Mouse (Mus musculus): ENCODE data around the gene Cbr2.
"Not testable (repeated sequence)": the region's sequence is repeated elsewhere in the genome, so short reads cannot be mapped to it uniquely, and the experiment has no call there.

Gene Cbr2

DNA sequence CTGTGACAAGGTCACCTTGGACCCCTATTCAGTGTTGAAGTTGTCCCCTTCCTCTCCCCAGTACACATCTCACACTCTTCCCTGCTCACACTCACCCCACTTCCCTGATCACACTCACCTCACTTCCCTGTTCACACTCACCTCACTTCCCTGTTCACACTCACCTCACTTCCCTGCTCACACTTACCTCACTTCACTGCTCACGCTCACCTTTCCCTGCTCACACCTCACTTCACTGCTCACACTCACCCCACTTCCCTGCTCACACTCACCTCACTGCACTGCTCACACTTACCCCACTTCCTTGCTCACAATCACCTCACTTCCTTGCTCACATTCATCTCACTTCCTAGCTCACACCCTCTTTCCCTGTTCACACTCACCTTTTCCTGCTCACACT is 519 bp downstream of the Cbr2 start:
- no peak for DNase-seq (ENCODE audit: low spot score in 2 of 2)

DNA sequence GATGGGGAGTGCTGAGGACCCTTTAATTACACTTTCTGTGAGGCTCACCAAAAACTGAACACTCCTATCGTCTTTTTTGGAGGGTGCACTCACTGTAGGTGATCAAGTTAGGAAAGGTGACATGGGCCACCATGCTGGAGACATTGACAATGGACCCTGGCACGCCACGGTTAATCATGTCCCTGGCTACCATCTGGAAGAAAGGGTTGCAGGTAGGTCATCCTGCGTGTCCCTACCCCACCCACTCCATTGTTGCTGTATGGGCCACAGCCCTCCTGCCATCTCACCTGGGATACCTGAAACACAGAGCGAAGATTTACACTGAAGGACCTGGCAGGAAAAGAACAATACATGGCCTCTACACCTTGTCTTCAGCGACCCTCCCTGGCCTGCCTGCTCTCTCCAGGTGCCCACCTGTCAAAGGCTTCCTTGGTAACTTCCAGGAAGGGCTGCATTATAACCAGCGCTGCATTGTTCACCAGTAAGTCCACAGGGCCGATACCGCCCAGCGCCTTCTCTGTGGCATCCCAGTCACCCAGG is 1.5 kb downstream of the Cbr2 start:
- DNase-seq (ENCODE audit: low spot score in 2 of 2), result no peak

DNA sequence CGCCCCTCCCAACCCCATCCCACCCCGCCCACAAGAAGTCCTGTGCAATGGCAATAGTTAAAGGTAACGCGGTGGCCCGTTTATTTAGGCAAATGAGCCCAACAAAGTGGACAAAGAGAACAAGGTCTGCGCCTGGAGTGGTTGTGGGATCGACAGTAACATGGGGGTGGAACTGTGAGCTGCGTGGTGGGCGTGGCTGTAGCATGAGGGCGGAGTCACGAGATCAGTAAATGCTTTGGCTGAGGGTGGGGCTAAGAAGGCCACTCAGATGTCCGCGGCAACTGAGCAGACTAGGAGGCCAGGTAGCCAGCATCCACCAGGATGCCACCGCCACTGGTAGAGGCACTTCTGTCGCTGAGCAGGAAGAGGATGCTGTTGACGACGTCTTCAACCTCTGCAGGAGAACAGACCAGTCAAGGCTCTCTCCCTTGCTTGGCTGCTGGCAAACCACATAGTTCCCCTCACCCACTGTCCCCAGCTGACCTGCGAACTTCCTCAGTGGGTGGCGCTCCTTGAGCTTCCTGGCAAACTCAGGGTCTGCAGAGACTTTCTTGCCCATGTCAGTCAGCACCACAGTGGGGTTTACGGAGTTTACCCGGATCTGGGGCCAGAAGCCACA is 2.4 kb downstream of the Cbr2 start:
- not testable (repeated sequence) for DNase-seq (ENCODE audit: low spot score in 2 of 2)

DNA sequence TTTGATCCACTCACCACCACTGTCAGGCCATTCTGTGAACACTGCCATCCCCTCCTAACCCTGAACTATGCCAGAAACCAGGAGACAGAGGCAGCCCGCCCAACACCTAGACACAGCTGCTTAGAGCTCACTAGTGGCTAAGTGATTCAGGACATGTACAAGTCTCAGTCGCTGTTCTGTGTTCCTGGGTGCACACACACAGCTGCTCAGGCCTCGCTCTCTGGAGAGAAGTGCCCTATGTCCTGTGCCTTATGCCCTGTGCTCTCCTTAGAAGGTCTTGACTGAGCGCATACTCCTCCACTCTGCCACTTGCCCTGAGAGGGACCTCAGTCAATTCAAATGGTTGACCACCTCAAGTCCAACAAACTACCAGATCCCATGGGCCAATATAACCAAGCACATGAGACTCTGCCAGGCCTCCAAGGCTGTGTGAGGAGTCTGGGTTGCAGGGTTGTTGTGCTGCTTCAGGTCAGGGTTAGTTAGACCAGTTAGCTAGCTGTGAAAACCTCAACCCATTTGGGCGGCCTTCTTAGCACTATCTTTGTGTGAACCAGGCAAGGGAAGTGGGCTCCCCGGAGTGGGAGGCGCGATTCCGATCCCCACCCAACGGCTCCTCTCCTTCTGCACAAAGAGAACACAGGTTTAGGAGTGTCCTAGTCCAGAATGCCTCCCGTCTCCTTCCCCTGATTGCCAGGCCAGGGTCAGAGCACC is 3.2 kb downstream of the Cbr2 start:
- no peak for DNase-seq (ENCODE audit: low spot score in 2 of 2)

DNA sequence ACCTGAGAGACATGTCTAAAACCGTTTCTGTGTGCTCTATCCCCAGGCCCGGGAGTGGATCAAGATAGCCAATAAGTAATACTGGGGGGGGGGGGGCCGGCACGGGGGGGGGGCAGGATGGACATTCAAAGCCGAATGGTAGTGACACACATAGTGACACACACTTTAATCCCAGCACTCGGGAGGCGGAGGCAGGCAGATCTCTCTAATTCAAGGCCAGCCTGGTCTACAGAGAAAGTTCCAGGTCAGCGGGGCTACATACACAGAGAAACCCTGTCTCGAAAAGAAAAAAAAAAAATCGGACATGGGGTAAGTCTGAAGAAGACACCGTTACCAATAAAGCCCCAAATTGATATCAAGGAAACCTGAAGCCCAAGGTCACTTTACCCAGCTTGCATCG is 4.3 kb downstream of the Cbr2 start:
- DNase-seq (ENCODE audit: low spot score in 2 of 2), result no peak

DNA sequence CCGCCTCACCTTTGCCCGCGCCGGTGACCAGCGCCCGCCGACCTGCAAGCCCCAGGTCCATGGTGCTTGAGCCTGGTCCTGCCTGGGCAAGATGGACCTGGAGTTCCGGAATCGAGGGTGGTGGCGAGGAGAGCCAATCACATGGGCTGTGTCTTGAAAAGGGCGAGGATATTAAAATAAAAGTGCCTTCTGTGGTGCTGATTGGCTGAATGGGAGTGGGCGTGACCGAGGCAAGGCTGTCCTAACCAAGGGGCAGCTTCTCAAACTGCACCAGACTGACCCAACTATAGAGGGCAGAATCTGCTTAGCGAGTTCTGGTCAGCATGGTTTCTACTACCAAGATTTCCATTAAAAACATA is 4.8 kb downstream of the Cbr2 start, which contains the start of gene Dcxr:
Gene Dcxr, minus strand, starts transcription at position 113 of the 359 bp plus-strand sequence.
- peak; percentile 70 to 72 for DNase-seq (ENCODE audit: low spot score in 2 of 2)

DNA sequence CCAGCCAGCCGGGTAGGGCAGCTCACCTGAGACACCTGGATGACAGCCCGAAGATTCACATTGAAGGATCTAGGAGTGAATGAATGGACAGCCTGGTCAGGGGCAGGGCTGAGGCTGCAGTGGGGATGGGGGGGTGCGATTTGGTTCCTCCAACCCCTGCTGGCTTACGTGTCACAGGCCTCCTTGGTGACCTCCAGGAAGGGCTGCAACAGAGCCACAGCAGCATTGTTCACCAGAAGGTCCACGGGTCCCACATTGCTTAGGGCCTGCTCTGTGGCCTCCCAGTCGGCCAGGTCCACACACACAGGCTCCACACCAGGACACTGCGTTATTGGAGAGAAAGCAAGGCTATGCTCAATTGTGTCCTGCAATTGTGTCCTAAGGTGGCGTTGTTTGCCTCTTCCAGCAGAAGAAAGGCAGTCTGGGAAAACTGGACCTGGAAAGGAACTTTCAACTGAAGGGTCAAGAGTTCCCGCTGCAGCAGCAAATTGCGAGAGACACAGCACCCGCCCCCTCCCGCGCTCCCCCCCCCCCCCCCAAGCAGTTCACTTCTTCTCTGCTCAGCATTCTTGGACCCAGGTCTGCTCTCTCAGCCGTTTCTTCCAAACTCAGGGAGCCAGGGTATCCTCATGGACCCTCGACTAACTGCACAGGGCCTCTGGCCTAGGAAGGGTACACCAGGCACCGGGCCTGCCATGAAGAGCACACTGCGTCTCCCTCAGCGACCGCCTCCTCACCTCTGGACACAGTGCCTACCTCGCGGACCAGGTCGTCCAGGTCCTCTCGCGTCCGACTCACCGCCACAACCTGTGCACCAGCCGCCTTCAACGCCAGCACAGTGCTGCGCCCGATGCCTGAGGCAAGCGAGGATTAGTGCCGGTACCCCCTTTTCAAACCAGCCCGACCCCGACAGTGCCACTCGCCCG is 5.4 kb downstream of the Cbr2 start:
- no peak for DNase-seq (ENCODE audit: low spot score in 2 of 2)

DNA sequence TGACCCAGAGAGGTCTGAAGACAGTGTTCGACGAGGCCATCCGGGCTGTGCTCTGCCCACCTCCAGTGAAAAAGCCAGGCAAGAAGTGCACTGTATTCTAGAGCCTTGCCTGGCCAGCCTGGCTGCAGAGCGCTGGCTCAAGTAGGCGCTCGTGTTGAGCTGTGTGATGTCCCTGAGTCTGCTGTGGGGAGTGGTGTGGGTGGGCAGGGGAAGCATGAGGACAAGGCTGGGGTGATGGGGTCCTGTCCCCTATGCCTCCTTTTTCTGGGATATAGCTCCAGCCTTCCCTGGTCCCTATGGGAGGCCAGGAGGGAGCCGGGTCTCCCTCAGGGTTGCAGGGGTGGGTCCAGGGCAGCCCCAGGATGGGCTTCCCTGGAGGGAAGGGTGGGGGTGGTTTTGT is 8.4 kb downstream of the Cbr2 start:
- peak in 1 of 2 experiments; percentile 5 for DNase-seq (ENCODE audit: low spot score in 2 of 2)

DNA sequence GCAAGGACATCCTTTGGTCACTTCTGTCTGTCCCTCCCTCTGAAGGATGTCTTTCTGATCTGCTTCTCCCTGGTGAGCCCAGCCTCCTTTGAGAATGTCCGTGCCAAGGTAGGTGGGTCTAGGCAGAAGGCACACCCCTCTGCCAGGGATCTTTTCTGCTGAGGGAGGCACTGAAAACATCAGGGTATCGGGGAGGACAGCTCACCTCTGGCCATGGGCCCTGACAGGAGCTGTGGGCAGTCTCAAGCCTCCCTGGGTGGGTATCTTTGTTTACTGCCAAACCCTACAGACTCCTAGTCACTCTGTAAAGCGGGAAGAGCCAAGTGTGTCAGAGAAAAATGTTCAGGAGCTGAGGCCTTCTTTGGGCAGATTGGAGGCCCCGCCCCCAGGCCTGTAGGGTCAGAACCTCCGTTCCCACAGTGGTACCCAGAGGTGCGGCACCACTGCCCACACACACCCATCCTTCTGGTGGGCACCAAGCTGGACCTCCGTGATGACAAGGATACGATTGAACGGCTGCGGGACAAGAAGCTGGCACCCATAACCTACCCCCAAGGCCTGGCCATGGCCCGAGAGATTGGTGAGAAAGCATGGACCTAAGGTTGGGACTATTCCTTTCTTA is 9.0 kb downstream of the Cbr2 start:
- DNase-seq (ENCODE audit: low spot score in 2 of 2), result peak in 1 of 2 experiments; percentile 8

DNA sequence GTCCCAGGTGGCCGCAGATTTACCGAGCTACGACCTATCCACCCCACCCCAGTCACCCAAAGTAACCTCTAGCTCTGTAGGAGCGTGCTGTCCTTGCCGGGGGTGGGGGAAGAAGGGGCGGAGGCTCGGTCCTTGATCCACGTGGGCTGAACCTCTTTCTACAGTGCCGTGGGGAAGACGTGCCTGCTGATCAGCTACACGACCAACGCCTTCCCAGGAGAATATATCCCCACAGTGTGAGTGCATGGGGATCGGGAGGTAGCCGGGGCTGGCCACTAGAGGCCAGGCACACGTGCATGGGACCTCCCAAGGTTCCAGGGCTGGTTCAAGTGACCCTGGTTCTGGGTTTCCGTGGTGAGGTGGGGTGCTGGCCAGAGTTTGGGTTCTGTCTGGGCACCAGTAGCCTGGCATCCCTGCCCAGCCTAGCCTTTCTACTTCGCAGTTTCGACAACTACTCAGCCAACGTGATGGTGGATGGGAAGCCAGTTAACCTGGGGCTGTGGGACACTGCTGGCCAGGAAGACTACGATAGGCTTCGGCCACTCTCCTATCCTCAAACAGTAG is 9.8 kb downstream of the Cbr2 start:
- DNase-seq (ENCODE audit: low spot score in 2 of 2), result no peak

DNA sequence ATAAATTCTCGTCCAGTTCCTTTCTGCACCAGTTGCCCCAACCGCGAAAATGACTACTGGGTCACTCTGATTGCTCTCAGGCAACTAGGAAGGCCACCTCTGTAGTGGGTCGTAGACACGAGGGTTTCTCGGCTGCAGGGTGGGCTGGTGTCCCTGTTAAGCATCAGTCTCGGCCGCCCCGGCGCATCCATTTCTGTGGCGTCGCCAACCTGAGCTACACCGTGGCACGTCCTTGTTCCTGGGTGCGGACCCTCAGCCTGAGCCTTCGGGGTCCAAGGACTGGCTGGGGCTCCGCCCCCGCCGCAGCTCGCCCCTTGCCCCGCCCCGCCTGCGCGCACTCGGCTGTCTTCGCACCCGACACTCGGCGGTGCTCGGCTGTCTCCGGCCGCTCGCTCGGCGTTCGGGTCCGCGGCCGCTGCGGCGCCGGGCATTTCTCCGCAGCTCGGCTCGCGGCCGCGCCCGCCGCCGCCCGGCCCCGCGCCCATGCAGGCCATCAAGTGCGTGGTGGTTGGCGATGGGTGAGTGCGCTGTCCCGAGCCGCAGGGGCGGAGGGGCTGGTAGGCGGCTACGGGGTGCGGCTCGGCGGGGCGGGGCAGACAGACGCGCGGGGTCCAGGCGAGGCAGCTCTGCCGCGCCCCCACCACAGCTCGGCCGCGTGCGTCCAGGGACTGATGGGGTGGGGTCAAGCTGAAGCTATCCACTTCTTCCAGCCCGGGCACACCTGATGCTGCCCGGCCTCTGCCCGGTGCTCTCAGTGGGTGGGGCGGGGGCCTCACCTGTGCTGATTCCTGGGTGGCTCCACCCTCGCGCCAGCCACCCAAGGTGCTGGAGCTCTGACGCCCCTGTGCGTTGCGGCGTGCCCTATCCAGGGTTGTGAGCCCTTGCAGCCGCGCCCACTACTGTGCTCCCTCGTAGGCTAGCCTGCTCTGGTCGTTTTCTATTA is 10.5 kb downstream of the Cbr2 start, which contains the start of gene Rac3:
Gene Rac3, plus strand, starts transcription at position 347 of the 943 bp plus-strand sequence.
- DNase-seq (ENCODE audit: low spot score in 2 of 2), result peak in 1 of 2 experiments; percentile 76

DNA sequence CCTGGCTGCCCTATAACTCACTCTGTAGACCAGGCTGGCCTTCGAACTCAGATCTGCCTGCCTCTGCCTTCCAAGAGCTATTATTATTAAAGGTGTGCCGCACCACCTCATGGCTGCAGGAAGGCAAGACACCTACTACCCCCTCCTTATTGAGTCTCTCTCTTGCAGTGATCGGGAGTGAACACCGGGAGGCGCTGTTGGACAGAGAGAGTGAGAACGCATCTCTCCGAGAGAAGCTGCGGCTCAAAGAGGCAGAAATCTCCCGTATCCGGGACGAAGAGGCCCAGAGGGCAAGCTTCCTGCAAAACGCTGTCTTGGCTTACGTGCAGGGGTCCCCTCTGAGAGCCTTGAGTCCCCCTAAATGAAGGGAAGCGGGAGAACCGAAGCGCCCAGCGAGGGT is 11.5 kb downstream of the Cbr2 start:
- DNase-seq (ENCODE audit: low spot score in 2 of 2), result peak; percentile 73 to 86

DNA sequence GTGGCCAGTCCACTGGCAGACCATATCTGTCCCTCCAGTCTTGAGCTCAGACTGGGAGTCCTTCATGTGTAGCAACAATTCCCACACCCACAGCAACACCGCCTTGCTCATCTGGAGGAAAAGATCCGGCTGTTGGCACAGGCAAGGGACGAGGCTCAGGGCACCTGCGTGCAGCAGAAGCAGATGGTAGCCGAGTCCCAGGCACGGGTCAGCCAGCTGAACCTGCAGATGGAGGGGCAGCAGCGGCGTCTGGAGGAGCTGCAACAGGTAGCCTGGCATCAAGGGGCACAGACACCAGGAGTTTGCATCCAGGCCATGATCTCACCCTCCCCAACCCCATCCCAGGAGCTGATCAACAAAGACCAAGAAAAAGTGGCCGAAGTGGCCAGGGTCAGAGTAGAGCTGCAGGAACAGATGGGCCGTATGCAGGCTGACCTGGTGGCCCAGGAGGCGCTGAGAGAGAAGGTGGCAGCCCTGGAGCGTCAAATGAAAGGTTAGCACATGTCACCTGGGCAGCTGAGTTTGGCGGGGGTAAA is 12.0 kb downstream of the Cbr2 start:
- DNase-seq (ENCODE audit: low spot score in 2 of 2), result peak in 1 of 2 experiments; percentile 14

DNA sequence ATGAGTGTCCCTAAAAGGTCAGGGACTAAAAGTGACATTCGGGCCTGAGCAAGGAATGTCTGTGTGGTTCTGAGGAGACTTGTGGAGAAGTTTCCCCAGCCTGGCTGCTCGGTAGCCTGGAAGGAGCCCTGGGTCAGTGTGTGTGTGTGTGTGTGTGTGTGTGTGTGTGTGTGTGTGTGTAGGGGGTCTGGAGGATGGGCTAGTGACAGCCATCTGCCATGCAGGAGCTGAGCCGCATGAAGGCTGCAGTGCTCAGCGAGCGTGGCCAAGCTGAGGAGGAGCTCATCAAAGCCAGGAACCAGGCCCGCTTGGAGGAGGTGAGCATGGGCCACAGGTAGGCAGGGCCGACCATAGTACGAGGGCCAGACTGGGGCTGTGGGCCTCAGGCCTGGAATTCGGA is 12.7 kb downstream of the Cbr2 start:
- DNase-seq (ENCODE audit: low spot score in 2 of 2), result peak; percentile 5 to 8

DNA sequence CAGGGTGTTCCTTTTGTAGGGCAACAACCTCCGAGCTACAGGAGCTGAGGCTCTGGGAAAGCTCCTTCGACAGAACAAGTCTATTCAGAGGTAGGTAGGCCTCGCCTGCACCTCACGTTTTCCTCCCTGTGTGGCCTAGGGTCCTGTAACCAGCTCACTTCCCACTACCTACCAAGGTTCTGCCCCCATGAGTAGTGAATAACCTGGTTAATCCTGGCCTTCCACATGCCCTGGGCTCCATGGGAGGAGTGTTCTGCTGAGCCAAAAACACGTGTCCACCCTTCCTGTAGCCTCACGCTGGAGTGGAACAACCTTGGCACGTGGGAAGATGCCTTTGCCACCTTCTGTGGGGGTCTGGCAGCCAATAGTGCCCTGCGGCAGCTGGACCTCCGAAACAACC is 16.8 kb downstream of the Cbr2 start:
- DNase-seq (ENCODE audit: low spot score in 2 of 2), result peak in 1 of 2 experiments; percentile 11

DNA sequence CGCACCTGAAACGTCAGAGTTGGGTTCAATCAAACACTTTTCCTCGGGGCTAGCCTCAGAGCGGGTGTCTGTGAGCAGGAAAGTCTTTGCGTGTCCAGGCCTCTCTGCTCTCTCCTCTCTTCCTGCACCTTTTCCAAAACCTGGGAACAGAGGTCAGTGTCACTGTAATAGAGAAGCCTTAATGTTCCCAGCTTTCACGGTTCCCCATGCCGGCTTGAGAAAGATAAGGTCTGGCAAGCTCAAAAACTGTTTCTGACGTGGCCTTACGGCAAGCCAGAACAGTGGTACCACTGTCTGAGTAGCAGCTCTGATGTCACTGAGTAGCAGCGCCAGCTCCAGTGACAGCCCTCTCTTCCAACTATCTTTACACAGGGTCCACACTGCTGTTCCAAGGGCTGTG is 17.4 kb downstream of the Cbr2 start:
- no peak for DNase-seq (ENCODE audit: low spot score in 2 of 2)

DNA sequence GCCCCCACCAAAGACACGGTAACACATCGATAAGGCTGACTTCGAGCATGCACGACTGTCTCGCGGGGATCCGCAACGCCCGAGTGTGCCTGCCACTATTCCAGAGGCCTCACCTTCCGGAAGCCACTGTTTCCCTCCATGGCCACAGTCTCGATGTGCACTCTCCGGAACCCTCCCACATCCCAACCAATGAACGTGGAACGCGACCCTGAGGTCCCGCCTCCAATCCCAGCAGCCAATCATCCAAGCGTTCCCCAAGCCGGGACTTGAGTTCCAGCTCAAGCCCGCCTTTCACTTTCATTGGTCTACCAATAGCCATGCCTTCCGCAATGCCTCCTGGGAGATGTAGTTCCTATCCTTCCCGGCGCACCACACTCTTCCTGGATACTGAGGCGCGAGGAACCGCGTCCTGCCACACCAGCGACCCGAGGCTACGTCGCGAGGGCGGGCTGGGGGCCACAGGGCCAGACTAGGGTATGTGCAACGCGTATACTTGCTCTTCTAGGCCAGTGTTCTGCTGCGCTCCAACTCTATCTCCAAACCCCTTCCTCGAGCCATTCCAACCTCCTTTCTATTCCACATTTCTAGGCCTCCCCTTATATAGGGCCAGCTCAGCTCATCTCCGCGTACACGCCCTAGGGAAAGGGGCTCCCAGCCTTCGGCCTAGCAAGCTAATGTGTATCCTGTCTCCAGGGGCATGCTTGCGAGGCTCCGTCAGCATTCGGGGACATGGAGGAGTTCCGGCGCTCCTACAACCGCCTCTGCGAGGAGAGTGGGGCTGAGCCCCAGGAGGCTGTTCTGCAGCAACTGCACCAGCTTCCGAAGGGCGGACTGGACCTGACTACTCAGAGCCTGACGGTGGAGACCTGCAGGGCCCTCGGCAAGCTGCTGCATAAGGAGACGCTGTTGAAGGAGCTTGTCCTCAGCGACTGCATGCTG is 18.1 kb downstream of the Cbr2 start, which contains the start of the genes Cenpx and Lrrc45:
Gene Cenpx, minus strand, starts transcription at position 159 of the 939 bp plus-strand sequence.
Gene Lrrc45, plus strand, starts transcription at position 346 of the 939 bp plus-strand sequence.
- peak; percentile 97 for DNase-seq (ENCODE audit: low spot score in 2 of 2)

DNA sequence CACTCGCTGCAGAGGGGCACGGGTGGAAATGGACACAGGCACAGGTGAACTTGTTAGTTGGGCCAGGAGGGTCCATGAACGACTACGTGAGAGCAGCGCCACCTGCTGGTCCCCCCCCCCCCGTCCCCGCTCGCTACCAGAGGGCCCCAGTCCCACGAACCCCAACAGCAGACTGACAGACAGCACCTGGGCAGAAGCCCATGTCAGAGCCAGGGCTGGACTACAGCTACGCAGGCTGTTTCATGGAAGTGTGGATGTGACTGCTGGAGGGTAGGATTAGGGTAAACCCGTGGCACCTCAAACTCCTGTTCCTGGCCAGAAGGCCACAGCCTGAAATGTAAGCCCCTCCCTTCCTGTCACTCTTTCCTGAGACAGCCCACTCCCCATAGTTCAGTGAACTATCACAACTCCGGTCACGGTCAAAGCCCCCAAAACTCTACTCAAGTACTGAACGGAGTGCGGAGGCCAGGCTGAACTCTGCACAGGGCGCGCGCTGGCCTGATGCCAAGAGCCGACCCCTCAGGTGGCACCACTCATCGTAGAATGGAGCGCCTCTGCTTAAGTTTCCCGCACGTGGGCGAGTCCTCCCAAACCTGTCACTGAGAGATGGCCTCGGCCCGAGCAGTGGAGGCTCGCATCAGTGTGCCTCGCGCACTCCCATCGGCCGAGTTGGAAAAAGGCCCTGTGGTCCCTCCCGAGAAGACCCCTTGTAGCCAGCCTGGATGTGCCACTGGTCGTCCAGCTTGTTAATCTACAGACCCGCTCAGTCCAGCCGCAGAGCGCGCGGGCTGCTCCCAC is 18.9 kb downstream of the Cbr2 start:
- DNase-seq (ENCODE audit: low spot score in 2 of 2), result peak; percentile 55 to 67
